Mouse (Mus musculus): ENCODE data around the gene Gm49776. TPM values are rescaled to one million over a fixed set of nuclear protein-coding genes. Genes with fewer than 3 reads are reported as not detected.
A peak's percentile ranks its signal among the peaks of the same experiment; 100 is the strongest.

Gene Gm49776
- polyA plus RNA-seq, 1 experiment from 2014 or later, result 3.0 TPM

DNA sequence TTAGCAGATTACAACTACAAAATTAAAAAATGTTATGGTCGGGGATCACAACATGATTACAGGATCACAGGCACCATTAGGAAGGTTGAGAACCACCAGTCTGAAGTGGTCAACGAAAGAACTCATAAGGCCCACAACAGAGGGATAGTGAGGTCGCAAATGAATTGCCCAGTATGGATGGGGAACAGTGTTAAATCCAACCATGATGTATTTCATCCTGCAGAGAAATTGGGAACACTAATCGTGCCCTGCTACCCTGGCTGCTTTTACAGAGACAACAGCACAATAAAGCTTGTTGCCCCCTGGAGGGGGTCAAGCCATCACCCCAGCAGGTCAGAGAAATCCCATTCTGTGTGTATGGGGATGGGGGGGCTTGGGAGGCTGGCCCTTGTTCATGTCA lies 7.9 kb downstream of the Gm49776 start:
- no peak overlapping the region for H3K27ac ChIP-seq
- peak overlapping the region; percentile 95 for H3K4me3 ChIP-seq
- ATAC-seq (ENCODE audit: insufficient number of reproducible peaks, insufficient read depth, low FRiP score, low TSS enrichment, low read depth), result no peak
- H3K9ac ChIP-seq, result peak overlapping the region; percentile 95
- no peaks in the 10 kb centered on the region for H3K27me3 ChIP-seq
- peaks cover 39% of the 10 kb centered on the region for H3K4me1 ChIP-seq
- no peaks in the 10 kb centered on the region for H3K9me3 ChIP-seq
- peak overlapping the region; percentile 96 for H3K4me2 ChIP-seq
- peaks cover 64% of the 10 kb centered on the region for H3K36me3 ChIP-seq
- 68% methylated on average over 4 of the region's 4 CpGs for WGBS

DNA sequence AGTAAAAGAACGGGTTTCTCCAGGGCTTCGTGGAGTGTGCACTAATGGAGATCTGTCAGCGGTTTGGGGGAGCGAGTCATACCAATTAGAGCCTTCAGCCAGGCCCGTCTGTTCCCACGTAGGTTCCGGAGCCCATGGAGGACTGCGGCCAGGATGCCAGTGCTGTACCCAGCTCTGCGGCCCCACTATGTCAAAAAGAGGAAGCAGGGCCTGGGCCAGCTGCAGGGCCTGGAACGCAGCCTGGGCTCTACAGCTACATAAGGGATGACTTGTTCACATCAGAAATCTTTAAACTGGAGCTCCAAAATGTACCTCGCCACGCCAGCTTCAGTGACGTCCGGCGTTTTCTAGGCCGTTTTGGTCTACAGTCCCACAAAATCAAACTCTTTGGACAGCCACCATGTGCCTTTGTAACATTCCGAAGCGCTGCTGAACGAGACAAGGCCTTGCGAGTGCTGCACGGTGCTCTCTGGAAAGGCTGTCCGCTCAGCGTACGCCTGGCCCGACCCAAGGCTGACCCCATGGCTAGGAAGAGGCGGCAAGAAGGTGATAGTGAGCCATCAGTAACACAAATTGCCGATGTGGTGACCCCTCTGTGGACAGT lies 8.7 kb downstream of the Gm49776 start:
- 6% methylated on average over 27 of the region's 27 CpGs for WGBS
- H3K36me3 ChIP-seq, result peaks cover 65% of the 10 kb centered on the region
- peak overlapping the region; percentile 95 for H3K9ac ChIP-seq
- peak overlapping the region; percentile 95 for H3K4me3 ChIP-seq
- H3K27me3 ChIP-seq, result no peaks in the 10 kb centered on the region
- no peaks in the 10 kb centered on the region for H3K9me3 ChIP-seq
- H3K4me1 ChIP-seq, result peaks cover 39% of the 10 kb centered on the region
- peak overlapping the region; percentile 94 for H3K27ac ChIP-seq
- H3K4me2 ChIP-seq, result peak overlapping the region; percentile 96
- peak; percentile 29 for ATAC-seq (ENCODE audit: insufficient number of reproducible peaks, insufficient read depth, low FRiP score, low TSS enrichment, low read depth)

DNA sequence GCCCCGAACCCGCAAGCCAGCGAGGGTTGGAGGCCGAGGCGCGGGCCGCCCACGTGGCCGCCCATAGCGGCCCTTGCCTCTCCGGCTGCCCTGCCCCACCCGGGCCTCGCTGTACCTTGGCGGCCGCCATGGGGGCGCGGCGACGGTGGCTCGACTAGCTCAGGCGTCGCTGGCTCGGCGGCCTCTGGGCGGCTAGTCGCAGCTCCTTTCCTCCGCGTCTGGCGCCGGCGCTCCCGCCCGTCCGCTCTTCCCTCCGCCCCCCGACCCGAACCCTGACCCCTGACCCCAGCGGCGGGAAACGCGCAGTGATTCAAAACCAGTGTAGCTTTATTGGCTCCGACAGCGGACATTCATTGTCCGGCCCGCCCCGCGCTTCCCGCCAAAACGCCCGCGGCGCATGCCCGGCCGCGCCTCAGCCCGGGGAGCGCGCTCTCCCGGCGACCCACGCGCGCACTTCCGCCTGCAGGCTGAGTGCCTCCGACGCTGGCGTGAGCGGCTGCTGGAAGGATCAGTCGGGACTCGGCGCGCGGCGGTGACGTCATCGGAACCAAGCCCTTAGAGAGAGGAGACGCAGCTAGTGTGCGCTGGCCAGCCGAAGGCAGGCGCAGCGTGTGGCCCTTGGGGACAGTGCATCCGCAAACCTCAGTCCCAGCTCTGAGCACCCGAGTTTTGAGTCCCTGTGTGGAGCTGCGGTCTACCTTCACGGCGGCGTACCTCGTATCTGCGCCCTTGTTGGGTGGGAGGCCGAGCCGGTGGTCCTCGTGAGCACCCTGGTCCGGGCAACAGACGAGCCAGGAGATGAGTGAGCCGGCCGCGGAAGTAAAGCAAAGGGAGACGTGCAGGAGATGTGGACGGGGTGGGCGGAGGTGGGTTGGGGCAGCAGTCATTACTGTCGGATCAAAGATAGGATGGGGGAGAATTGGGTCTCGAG lies 9.4 kb downstream of the Gm49776 start, which contains the start of the genes Trmt2a and Ranbp1:
Gene Trmt2a, plus strand, starts transcription at position 247 of the 931 bp plus-strand sequence.
Gene Ranbp1, minus strand, starts transcription at position 300 of the 931 bp plus-strand sequence.
- Histone ChIP-seq H3K4me2 (peak within 1 kb of the TSS; percentile 96), H3K9ac (peak within 1 kb of the TSS; percentile 95), H3K4me3 (peak within 1 kb of the TSS; percentile 95), H3K9me3 (no peaks in the 10 kb centered on the region), H3K4me1 (peaks cover 39% of the 10 kb centered on the region), H3K27ac (peak within 1 kb of the TSS; percentile 94), H3K36me3 (peaks cover 65% of the 10 kb centered on the region), H3K27me3 (no peaks in the 10 kb centered on the region)
- under 1% methylated on average over 102 of the region's 102 CpGs for WGBS
- ATAC-seq (ENCODE audit: insufficient number of reproducible peaks, insufficient read depth, low FRiP score, low TSS enrichment, low read depth), result peak; percentile 94

DNA sequence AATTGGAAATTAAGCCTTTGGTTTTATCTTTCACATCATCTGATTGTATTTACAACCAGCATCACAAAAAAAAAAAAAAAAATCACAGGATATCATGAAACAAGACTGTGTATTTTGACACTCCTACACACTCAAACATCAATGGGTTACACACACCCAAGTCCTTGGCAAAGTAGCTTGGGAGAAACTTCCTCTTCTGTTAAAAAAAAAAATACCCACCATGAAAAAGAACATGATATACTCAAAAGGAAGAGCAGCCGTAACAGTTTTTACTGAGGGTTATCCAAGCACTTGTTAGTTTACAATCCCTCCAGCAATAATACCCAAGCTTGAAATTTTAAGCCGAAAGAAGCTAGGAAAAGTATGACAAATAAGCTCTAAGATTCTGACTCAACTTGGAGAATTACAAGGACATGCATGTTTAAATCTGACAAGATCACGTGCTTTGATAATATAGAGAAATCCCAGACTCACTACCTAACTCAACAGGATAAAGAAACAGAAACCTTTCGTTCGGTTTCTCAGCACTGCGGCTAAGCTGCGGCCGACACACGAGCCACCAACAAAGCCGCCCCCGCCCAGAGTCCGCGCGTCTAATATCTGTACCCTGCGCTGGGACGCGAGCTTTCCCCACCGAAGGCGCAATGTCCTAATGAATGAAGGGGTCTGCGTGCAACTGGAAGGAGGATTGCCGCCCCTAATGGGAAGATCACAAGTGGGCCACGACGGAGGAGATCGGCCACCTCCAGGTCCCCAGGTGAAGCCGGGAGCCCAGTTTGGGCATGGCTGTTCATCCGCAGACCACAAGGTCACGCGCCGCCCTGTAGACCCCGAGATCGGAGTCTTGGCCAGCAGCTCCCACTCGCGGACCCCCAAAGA lies 10.4 kb downstream of the Gm49776 start:
- under 1% methylated on average over 33 of the region's 33 CpGs for WGBS
- Histone ChIP-seq H3K9ac (peak overlapping the region; percentile 95), H3K4me1 (peaks cover 39% of the 10 kb centered on the region), H3K9me3 (no peaks in the 10 kb centered on the region), H3K36me3 (peaks cover 65% of the 10 kb centered on the region), H3K4me3 (peak overlapping the region; percentile 95), H3K4me2 (peak overlapping the region; percentile 96), H3K27ac (peak overlapping the region; percentile 94), H3K27me3 (no peaks in the 10 kb centered on the region)
- ATAC-seq (ENCODE audit: insufficient number of reproducible peaks, insufficient read depth, low FRiP score, low TSS enrichment, low read depth), result no peak

DNA sequence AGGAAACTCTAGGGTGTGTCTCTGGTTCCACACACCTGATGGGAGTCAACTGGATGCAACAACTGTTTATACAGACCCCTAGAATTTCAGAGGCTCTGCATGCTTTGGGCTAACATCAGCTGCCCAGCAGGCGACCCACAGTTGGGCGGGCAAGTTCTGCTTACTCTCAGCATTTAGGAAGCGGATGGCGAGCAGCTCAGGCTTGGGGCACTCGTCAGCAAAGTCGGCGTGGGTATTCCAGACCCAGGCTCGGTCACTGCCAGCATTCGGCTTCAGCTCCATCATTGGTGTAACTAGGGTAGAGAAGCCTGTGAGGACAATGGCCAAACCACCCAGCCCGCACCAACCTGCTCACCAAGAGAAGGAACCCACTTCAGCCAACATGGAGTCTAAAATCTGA lies 16.5 kb downstream of the Gm49776 start:
- no peak for ATAC-seq (ENCODE audit: insufficient number of reproducible peaks, insufficient read depth, low FRiP score, low TSS enrichment, low read depth)
- no peaks in the 10 kb centered on the region for H3K9me3 ChIP-seq
- no peak overlapping the region for H3K27ac ChIP-seq
- WGBS, result 92% methylated on average over 10 of the region's 10 CpGs
- H3K27me3 ChIP-seq, result no peaks in the 10 kb centered on the region
- no peak overlapping the region for H3K9ac ChIP-seq
- H3K4me3 ChIP-seq, result no peak overlapping the region
- H3K4me2 ChIP-seq, result no peak overlapping the region
- H3K36me3 ChIP-seq, result peaks cover 87% of the 10 kb centered on the region
- H3K4me1 ChIP-seq, result peaks cover 6% of the 10 kb centered on the region

DNA sequence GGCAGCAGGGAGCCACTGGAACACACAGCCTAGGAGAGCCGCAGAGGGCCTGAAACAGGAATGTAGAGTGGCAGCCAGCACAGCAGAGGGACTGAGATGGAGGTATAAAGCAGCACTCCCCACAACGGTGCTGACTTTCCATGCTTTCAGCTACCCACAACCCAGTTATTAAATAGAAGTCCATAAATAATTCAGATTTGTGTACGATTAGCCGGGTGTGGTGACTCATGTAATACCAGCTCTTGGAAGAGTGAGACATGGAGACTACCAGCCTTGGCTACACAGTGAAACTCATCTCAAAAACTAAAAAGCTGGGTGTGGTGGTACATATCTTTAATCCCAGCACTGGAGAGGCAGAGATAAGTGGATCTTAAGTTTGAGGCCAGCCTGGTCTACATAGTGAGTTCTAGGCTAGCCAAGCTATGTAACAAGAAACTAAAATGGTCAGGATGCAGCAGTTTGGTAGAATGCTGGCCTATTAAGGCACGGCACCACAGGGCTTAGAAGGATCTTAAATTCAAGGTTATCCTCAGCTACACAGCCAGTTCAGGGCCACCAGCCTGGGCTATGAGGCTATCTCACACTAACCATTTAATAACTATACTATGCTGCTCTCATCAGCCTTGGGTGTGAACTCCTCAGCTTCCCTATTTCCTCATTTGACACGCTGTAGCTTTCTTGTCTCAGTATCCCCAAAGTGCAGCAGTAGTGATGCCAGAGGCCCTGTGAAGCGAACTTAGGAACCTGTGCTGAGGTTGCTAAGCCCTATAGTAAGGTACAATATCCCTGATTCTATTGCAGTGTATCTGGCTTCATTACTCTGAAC lies 21.2 kb downstream of the Gm49776 start:
- no peak for ATAC-seq (ENCODE audit: insufficient number of reproducible peaks, insufficient read depth, low FRiP score, low TSS enrichment, low read depth)
- no peak overlapping the region for H3K9ac ChIP-seq
- no peaks in the 10 kb centered on the region for H3K27me3 ChIP-seq
- H3K27ac ChIP-seq, result peak overlapping the region; percentile 91
- peaks cover 26% of the 10 kb centered on the region for H3K4me1 ChIP-seq
- H3K4me2 ChIP-seq, result peak overlapping the region; percentile 90; the same call in 1 of the 2 replicates
- WGBS, result 71% methylated on average over 7 of the region's 7 CpGs
- H3K9me3 ChIP-seq, result no peaks in the 10 kb centered on the region
- H3K4me3 ChIP-seq, result no peak overlapping the region
- H3K36me3 ChIP-seq, result peaks cover 40% of the 10 kb centered on the region

DNA sequence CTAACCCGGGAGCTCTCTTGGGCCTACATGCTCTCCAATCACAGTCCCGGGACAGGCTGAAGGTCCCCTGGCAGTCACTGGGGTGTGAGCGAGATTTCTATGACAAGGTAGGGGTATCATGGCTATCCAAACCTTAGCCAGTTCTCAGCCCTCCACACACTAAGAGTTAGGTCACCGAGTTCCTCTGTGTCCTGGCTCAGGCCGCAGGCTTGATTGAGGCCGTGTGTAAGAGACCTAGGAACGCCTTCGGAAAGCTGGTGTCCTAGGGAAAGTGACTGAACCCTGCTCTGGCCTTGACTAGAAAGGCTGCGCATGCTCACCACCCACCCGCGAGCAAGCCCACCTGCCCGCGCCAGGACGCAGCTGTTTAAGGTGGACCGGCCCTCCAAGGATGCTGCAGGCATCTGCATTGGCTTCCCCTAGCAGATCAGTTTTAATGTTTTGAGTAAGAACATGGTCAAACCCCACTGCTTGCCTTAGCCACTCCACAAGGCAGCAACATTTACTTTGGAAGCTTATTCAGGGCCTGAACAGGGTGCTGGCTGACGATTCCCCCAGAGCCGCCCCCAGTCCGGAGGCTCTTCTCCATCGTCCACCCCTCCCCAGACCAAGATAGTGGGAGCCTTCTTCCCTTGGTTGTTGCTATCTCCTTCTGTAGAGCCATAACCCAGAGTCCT lies 22.6 kb downstream of the Gm49776 start:
- 5% methylated on average over 19 of the region's 19 CpGs for WGBS
- H3K4me2 ChIP-seq, result peak overlapping the region; percentile 90
- ATAC-seq (ENCODE audit: insufficient number of reproducible peaks, insufficient read depth, low FRiP score, low TSS enrichment, low read depth), result peak; percentile 65; the same call in 1 of the 2 replicates
- H3K36me3 ChIP-seq, result peaks cover 26% of the 10 kb centered on the region
- H3K9ac ChIP-seq, result peak overlapping the region; percentile 89
- peaks cover 29% of the 10 kb centered on the region for H3K4me1 ChIP-seq
- H3K4me3 ChIP-seq, result peak overlapping the region; percentile 84
- no peaks in the 10 kb centered on the region for H3K9me3 ChIP-seq
- peak overlapping the region; percentile 91 for H3K27ac ChIP-seq
- no peaks in the 10 kb centered on the region for H3K27me3 ChIP-seq

DNA sequence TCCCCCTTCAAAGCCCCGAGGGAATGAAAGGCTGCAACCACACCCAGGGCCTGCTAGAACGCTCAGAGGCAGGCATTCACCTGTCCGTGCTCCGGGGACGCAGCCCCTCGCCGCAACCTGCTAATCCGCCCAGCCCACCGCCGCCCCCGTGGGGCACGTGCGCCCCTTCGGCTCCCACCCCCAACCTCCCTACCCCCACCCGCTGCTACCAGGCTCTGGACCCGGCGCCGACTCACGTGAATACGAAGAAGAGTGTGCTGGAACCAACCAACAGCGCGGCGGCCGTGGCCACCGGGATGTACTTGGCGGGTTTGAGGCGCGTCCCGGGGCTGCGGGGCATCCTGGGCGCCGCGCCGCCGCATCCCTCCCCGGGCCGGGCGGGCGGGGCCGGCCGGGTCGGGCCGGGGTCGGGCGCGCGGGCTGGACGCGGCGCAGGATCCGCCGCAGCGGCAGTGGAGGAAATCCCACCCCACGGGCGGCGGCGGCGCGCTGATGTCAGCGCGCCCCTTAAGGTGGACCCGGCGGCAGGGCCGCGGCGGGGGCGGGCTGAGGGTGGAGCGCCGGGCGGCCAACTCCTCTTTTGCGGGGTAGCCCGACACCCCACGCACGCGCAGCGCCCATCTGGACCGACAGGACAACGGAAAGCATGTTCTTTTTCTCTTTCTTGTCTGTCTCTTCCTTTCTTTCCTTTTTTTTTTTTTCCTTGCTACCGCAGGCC lies 23.3 kb downstream of the Gm49776 start, which contains the start of gene Zdhhc8:
Gene Zdhhc8, minus strand, starts transcription at position 466 of the 718 bp plus-strand sequence.
- Histone ChIP-seq H3K27me3 (no peaks in the 10 kb centered on the region), H3K9me3 (no peaks in the 10 kb centered on the region), H3K27ac (peak within 1 kb of the TSS; percentile 91), H3K9ac (peak within 1 kb of the TSS; percentile 89), H3K4me1 (peaks cover 36% of the 10 kb centered on the region), H3K36me3 (peaks cover 20% of the 10 kb centered on the region), H3K4me3 (peak within 1 kb of the TSS; percentile 84), H3K4me2 (peak within 1 kb of the TSS; percentile 90)
- under 1% methylated on average over 76 of the region's 79 CpGs for WGBS
- peak; percentile 68; the same call in 1 of the 2 replicates for ATAC-seq (ENCODE audit: insufficient number of reproducible peaks, insufficient read depth, low FRiP score, low TSS enrichment, low read depth)

DNA sequence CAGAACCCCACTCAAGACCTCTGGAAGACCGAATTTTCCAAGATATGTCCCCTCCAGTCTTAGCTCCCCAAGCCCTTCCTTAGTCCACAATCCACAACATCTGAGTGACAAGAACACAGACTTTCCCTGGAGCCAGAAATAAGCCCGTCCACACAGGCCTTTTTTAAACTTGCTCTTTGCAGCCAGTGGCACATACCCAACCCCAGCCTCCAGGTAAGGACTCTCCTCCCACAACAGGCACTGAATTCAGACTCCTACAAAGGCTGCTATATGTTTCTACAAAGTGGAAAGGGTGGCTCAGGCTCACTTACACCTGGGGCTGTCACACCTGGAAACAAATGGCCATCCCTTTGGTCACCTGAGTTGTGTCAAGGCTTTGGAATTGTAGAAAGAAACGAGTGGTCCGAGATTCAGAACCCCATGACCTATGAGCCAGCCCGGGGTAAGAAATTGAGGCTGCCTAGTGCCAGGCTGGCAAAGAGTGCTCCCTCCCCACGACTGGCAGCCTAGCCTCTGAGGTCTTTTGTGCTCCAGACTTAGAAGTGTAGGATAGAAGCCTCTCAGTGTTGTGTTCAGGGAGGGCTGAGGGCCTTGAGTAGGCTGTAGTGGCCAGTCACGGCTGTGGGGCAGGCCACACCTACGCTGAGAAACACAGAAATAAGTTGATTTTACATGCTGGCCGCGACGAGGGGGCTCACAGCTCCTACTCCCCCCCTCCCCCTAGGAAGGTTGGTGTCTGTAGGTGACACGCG lies 24.0 kb downstream of the Gm49776 start:
- WGBS, result 14% methylated on average over 13 of the region's 13 CpGs
- Histone ChIP-seq H3K9ac (peak overlapping the region; percentile 89), H3K9me3 (no peaks in the 10 kb centered on the region), H3K4me2 (peak overlapping the region; percentile 90), H3K27ac (peak overlapping the region; percentile 91; the same call in 1 of the 2 replicates), H3K27me3 (no peaks in the 10 kb centered on the region), H3K4me1 (peaks cover 43% of the 10 kb centered on the region), H3K36me3 (peaks cover 14% of the 10 kb centered on the region), H3K4me3 (peak overlapping the region; percentile 84)
- ATAC-seq (ENCODE audit: insufficient number of reproducible peaks, insufficient read depth, low FRiP score, low TSS enrichment, low read depth), result no peak
